11 mouse cellular contexts compared by ENCODE assay signal in the genomic region with DNA sequence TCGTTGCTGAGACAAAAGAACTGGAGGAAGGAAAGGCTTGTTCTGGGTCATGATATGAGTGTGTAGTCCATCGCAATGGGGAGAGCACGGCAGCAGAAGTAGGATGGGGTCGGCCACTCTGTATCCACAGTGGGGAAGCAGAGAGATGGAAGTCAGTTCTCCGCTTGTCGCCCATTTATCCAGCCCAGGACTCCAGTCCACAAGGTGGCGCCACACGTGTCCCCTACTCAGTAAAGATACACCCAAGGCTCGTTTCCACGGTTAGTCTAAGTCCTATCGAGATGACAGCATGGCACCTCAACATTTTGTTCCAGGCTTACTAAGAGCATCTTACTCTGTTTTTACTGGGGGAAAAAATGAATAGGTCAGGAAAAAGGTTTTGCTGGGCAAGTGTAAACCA. TPM values are rescaled to one million over a fixed set of nuclear protein-coding genes. Genes with fewer than 3 reads are reported as not detected.
DNase-seq lines count a peak whose midpoint lies in the region; ATAC-seq and TF ChIP-seq lines count a peak whose summit lies in the region.
"Had no signal": no experiment of that assay in that cellular context is flagged by ENCODE, and none has a peak within 500 bp of the region (broad histone marks: within the 10 kb centered on the region; RNA-seq: fewer than 3 reads in every experiment).

No protein-coding gene starts in this region.

- ATAC-seq in forebrain, postnatal 0 days: no peak
- ATAC-seq in forebrain, embryonic 15.5 days (replicated peaks): no peak
- ATAC-seq in liver, embryonic 12.5 days: no peak
- ATAC-seq in hindbrain, embryonic 11.5 days (ENCODE audit: low FRiP score): no peak

- H3K4me3 ChIP-seq in forebrain, postnatal 0 days (ENCODE audit: low read depth, low read length): no peak overlapping the region
- no peak overlapping the region for H3K4me3 ChIP-seq in forebrain, embryonic 15.5 days
- no peak overlapping the region for H3K4me3 ChIP-seq in liver, adult 2 months (ENCODE audit: insufficient read depth, low read depth, low read length)
- no peak overlapping the region for H3K4me3 ChIP-seq in liver, embryonic 12.5 days
- H3K4me3 ChIP-seq in hindbrain, embryonic 11.5 days (ENCODE audit: low read depth, low read length): no peak overlapping the region
- H3K4me3 ChIP-seq in hindbrain, embryonic 10.5 days: no peak overlapping the region
- H3K4me3 ChIP-seq: heart, embryonic 15.5 days had no signal

- peak; percentile 26; the same call in 1 of the 2 replicates for TF ChIP-seq CTCF in forebrain, postnatal 0 days (IDR thresholded peaks at IDR 0.05; ENCODE audit: low read depth)
- peak; percentile 62 for TF ChIP-seq CTCF in liver, adult 2 months (IDR thresholded peaks at IDR 0.05; ENCODE audit: low read depth, low read length)
- TF ChIP-seq CTCF in brain, embryonic 14.5 days (IDR thresholded peaks at IDR 0.05; ENCODE audit: borderline replicate concordance, extremely low read depth, insufficient read depth, insufficient read length): peak; percentile 21; the same call in 1 of the 2 replicates

- no peak overlapping the region for H3K4me2 ChIP-seq in forebrain, postnatal 0 days (ENCODE audit: low read depth)
- no peak overlapping the region for H3K4me2 ChIP-seq in forebrain, embryonic 15.5 days (replicated peaks)
- no peak overlapping the region for H3K4me2 ChIP-seq in liver, embryonic 12.5 days
- no peak overlapping the region for H3K4me2 ChIP-seq in hindbrain, embryonic 11.5 days (replicated peaks; ENCODE audit: low read depth, low read length)
- H3K4me2 ChIP-seq: heart, embryonic 15.5 days had no signal

- H3K4me1 ChIP-seq in forebrain, postnatal 0 days (ENCODE audit: insufficient read depth): no peaks in the 10 kb centered on the region
- H3K4me1 ChIP-seq in forebrain, embryonic 15.5 days: no peaks in the 10 kb centered on the region
- H3K4me1 ChIP-seq in liver, adult 2 months (ENCODE audit: control insufficient read depth, insufficient read depth, low read length): 0 out of 2 replicates have a peak, but pooled peaks cover 1% of the 10 kb centered on the region
- H3K4me1 ChIP-seq in liver, embryonic 12.5 days: no peaks in the 10 kb centered on the region
- no peaks in the 10 kb centered on the region for H3K4me1 ChIP-seq in hindbrain, embryonic 11.5 days (replicated peaks; ENCODE audit: control insufficient read depth, insufficient read depth, low read length)
- H3K4me1 ChIP-seq in hindbrain, embryonic 10.5 days (replicated peaks): no peaks in the 10 kb centered on the region

- H3K9me3 ChIP-seq in forebrain, postnatal 0 days (ENCODE audit: low read length): no peaks in the 10 kb centered on the region
- H3K9me3 ChIP-seq in forebrain, embryonic 15.5 days: no peaks in the 10 kb centered on the region
- 0 out of 2 replicates have a peak, but pooled peaks cover 2% of the 10 kb centered on the region for H3K9me3 ChIP-seq in liver, embryonic 12.5 days (replicated peaks)
- H3K9me3 ChIP-seq in hindbrain, embryonic 11.5 days (ENCODE audit: control insufficient read depth, low read length): no peaks in the 10 kb centered on the region
- H3K9me3 ChIP-seq in hindbrain, embryonic 10.5 days: 0 out of 2 replicates have a peak, but pooled peaks cover 3% of the 10 kb centered on the region

- 87% methylated on average over 11 of the region's 11 CpGs for WGBS in forebrain, postnatal 0 days
- 88% methylated on average over 11 of the region's 11 CpGs for WGBS in forebrain, embryonic 15.5 days
- WGBS in liver, adult 2 months: 74% methylated on average over 11 of the region's 11 CpGs
- WGBS in liver, embryonic 12.5 days (ENCODE audit: insufficient replicate concordance): 55% methylated on average over 11 of the region's 11 CpGs
- WGBS in hindbrain, embryonic 11.5 days: 83% methylated on average over 11 of the region's 11 CpGs
- 83% methylated on average over 11 of the region's 11 CpGs for WGBS in hindbrain, embryonic 10.5 days

- H3K9ac ChIP-seq in forebrain, postnatal 0 days: no peak overlapping the region
- no peak overlapping the region for H3K9ac ChIP-seq in forebrain, embryonic 15.5 days (replicated peaks)
- H3K9ac ChIP-seq in liver, adult 2 months (ENCODE audit: low read depth, low read length): no peak overlapping the region
- H3K9ac ChIP-seq in liver, embryonic 12.5 days: no peak overlapping the region
- no peak overlapping the region for H3K9ac ChIP-seq in hindbrain, embryonic 11.5 days (ENCODE audit: low read depth, low read length)
- H3K9ac ChIP-seq: heart, embryonic 15.5 days had no signal

- no peak overlapping the region for H3K27ac ChIP-seq in forebrain, postnatal 0 days (ENCODE audit: low read depth, low read length)
- H3K27ac ChIP-seq in forebrain, embryonic 15.5 days (replicated peaks): no peak overlapping the region
- H3K27ac ChIP-seq in liver, adult 2 months (replicated peaks; ENCODE audit: insufficient read depth, low read depth, low read length): no peak overlapping the region
- H3K27ac ChIP-seq in liver, embryonic 12.5 days: no peak overlapping the region
- no peak overlapping the region for H3K27ac ChIP-seq in hindbrain, embryonic 11.5 days (ENCODE audit: low read depth, low read length)
- H3K27ac ChIP-seq in hindbrain, embryonic 10.5 days: no peak overlapping the region
- H3K27ac ChIP-seq: heart, embryonic 15.5 days had no signal

- no peak for TF ChIP-seq POLR2A in liver, adult 2 months (IDR thresholded peaks at IDR 0.05; ENCODE audit: extremely low read depth, insufficient read depth, low read length)
- no peak for TF ChIP-seq POLR2A in brain, embryonic 14.5 days (IDR thresholded peaks at IDR 0.05; ENCODE audit: borderline replicate concordance, extremely low read depth, insufficient read depth, insufficient read length, poor library complexity, severe bottlenecking)

- no peaks in the 10 kb centered on the region for H3K36me3 ChIP-seq in forebrain, postnatal 0 days (ENCODE audit: insufficient read depth)
- no peaks in the 10 kb centered on the region for H3K36me3 ChIP-seq in forebrain, embryonic 15.5 days
- no peaks in the 10 kb centered on the region for H3K36me3 ChIP-seq in liver, adult 2 months (ENCODE audit: control insufficient read depth, insufficient read depth, low read length)
- no peaks in the 10 kb centered on the region for H3K36me3 ChIP-seq in liver, embryonic 12.5 days
- H3K36me3 ChIP-seq in hindbrain, embryonic 11.5 days (ENCODE audit: control insufficient read depth, insufficient read depth, low read length): no peaks in the 10 kb centered on the region
- H3K36me3 ChIP-seq in hindbrain, embryonic 10.5 days: no peaks in the 10 kb centered on the region
- H3K36me3 ChIP-seq: G1E; heart, embryonic 15.5 days had no signal

- no peaks in the 10 kb centered on the region for H3K27me3 ChIP-seq in forebrain, postnatal 0 days (ENCODE audit: insufficient read depth, low read length)
- no peaks in the 10 kb centered on the region for H3K27me3 ChIP-seq in forebrain, embryonic 15.5 days
- H3K27me3 ChIP-seq in liver, adult 2 months (ENCODE audit: control insufficient read depth, insufficient read depth, low read length): no peaks in the 10 kb centered on the region
- 0 out of 2 replicates have a peak, but pooled peaks cover 5% of the 10 kb centered on the region for H3K27me3 ChIP-seq in liver, embryonic 12.5 days (replicated peaks)
- H3K27me3 ChIP-seq in hindbrain, embryonic 11.5 days (ENCODE audit: control insufficient read depth, insufficient read depth, low read length): no peaks in the 10 kb centered on the region
- H3K27me3 ChIP-seq in hindbrain, embryonic 10.5 days (ENCODE audit: insufficient read depth, poor library complexity, severe bottlenecking): peaks cover 5% of the 10 kb centered on the region; the same call in 1 of the 2 replicates

- no peaks in the 10 kb centered on the region for H3K79me2 ChIP-seq in liver, adult 2 months (ENCODE audit: control insufficient read depth, insufficient read depth, low read length)

- DNase-seq in forebrain, postnatal 0 days: no peak
- no peak for DNase-seq in liver, adult 2 months (ENCODE audit: extremely low read depth, low read depth, low spot score)
- DNase-seq in brain, embryonic 14.5 days (ENCODE audit: low read depth): no peak
- DNase-seq in testis, postnatal 10 days (ENCODE audit: low spot score): peak; percentile 69
- no peak for DNase-seq in hindbrain, embryonic 11.5 days (ENCODE audit: low spot score)
- no peak for DNase-seq in hindbrain, embryonic 10.5 days (ENCODE audit: low spot score)

RNA-seq across cellular contexts. Expression of gene Pfdn4, which starts 20.0 kb away (rescaled TPM):
- 154 and 194 TPM in 2 replicates for total RNA-seq in forebrain, postnatal 0 days (2014; rRNA removed)
- polyA plus RNA-seq in forebrain, postnatal 0 days (2015; fragmentation: Nextera tagmentation; extraction: Ambion mirVana): 145 and 191 TPM in 2 replicates
- 124 and 126 TPM in 2 replicates for polyA plus RNA-seq in forebrain, embryonic 15.5 days (2015; fragmentation: Nextera tagmentation; extraction: Ambion mirVana)
- 5.4 and 10.6 TPM in 2 replicates for total RNA-seq in liver, adult 2 months (2014; rRNA removed)
- polyA plus RNA-seq in liver, adult 2 months (2012; rRNA removed): 1.4 and 1.8 TPM in 2 replicates
- 58.5 and 63.7 TPM in 2 replicates for polyA plus RNA-seq in liver, embryonic 12.5 days (2016; fragmentation: Nextera tagmentation; extraction: Ambion mirVana)
- polyA plus RNA-seq in brain, embryonic 14.5 days (2012; rRNA removed): 55.5 and 55.6 TPM in 2 replicates
- 141 and 142 TPM in 2 replicates for polyA plus RNA-seq in hindbrain, embryonic 11.5 days (2014; fragmentation: Nextera tagmentation; extraction: Ambion mirVana)
- 93.1 and 104 TPM in 2 replicates for polyA plus RNA-seq in hindbrain, embryonic 10.5 days (2016; fragmentation: Nextera tagmentation; extraction: Ambion mirVana)

RNA-seq across cellular contexts. Expression of gene Cyp24a1, which starts 20.7 kb away (rescaled TPM):
- not detected in 2 replicates for total RNA-seq in forebrain, postnatal 0 days (2014; rRNA removed)
- polyA plus RNA-seq in forebrain, postnatal 0 days (2015; fragmentation: Nextera tagmentation; extraction: Ambion mirVana): 0.04 TPM in 1 of 2 replicates, not detected in the other
- 0.05 and 0.10 TPM in 2 replicates for polyA plus RNA-seq in forebrain, embryonic 15.5 days (2015; fragmentation: Nextera tagmentation; extraction: Ambion mirVana)
- total RNA-seq in liver, adult 2 months (2014; rRNA removed): not detected in 2 replicates
- polyA plus RNA-seq in liver, adult 2 months (2012; rRNA removed): not detected in 2 replicates
- polyA plus RNA-seq in liver, embryonic 12.5 days (2016; fragmentation: Nextera tagmentation; extraction: Ambion mirVana): not detected in 2 replicates
- 0.16 TPM in 2 replicates for polyA plus RNA-seq in brain, embryonic 14.5 days (2012; rRNA removed)
- 0.10 and 0.14 TPM in 2 replicates for polyA plus RNA-seq in hindbrain, embryonic 11.5 days (2014; fragmentation: Nextera tagmentation; extraction: Ambion mirVana)
- polyA plus RNA-seq in hindbrain, embryonic 10.5 days (2016; fragmentation: Nextera tagmentation; extraction: Ambion mirVana): 0.07 and 0.17 TPM in 2 replicates
- total RNA-seq: G1E; left cerebral cortex, adult 8-10 months had no signal
- polyA plus RNA-seq: G1E; heart, embryonic 15.5 days had no signal

RNA-seq across cellular contexts. Expression of gene Bcas1, which starts 48.6 kb away (rescaled TPM):
- total RNA-seq in forebrain, postnatal 0 days (2014; rRNA removed): 3.5 and 5.2 TPM in 2 replicates
- polyA plus RNA-seq in forebrain, postnatal 0 days (2015; fragmentation: Nextera tagmentation; extraction: Ambion mirVana): 4.0 and 4.2 TPM in 2 replicates
- 2.0 TPM in 2 replicates for polyA plus RNA-seq in forebrain, embryonic 15.5 days (2015; fragmentation: Nextera tagmentation; extraction: Ambion mirVana)
- total RNA-seq in liver, adult 2 months (2014; rRNA removed): 0.07 TPM in 1 of 2 replicates, not detected in the other
- 0.02 TPM in 1 of 2 replicates, not detected in the other for polyA plus RNA-seq in liver, adult 2 months (2012; rRNA removed)
- polyA plus RNA-seq in liver, embryonic 12.5 days (2016; fragmentation: Nextera tagmentation; extraction: Ambion mirVana): 5.2 and 5.7 TPM in 2 replicates
- polyA plus RNA-seq in brain, embryonic 14.5 days (2012; rRNA removed): 3.7 and 9.4 TPM in 2 replicates
- 1.8 and 1.9 TPM in 2 replicates for polyA plus RNA-seq in hindbrain, embryonic 11.5 days (2014; fragmentation: Nextera tagmentation; extraction: Ambion mirVana)
- polyA plus RNA-seq in hindbrain, embryonic 10.5 days (2016; fragmentation: Nextera tagmentation; extraction: Ambion mirVana): 1.1 and 2.2 TPM in 2 replicates
- polyA plus RNA-seq: G1E had no signal

Comparison
In these comparisons a context has a peak if more than half of its experiments do, and no peak if none do; other contexts are left out.
1. RNA of gene Pfdn4, which starts 20.0 kb away (polyA plus RNA-seq): 145 to 191 TPM in forebrain, postnatal 0 days, 141 to 142 TPM in hindbrain, embryonic 11.5 days, 124 to 126 TPM in forebrain, embryonic 15.5 days, 93.1 to 104 TPM in hindbrain, embryonic 10.5 days, 58.5 to 63.7 TPM in liver, embryonic 12.5 days and 55.5 to 55.6 TPM in brain, embryonic 14.5 days; 1.4 to 1.8 TPM in liver, adult 2 months; every median in the first group is over 10 times any median in the second.
2. Peak in every context shown above with its lines, with median percentiles within 50 percentile points of each other: CTCF ChIP-seq.